Mouse (Mus musculus) lung, postnatal 14 days (tissue): Measurements from ENCODE around the gene Zfp385a.
A peak's percentile ranks its signal among the peaks of the same experiment; 100 is the strongest.

Experiments
- DNase-seq: peaks from one replicate; pipeline ENCODE4 v3.0.0; 2021

Zfp385a gene

GRCm38 (mm10) chr15:103335488-103336235, 4.2 kb downstream of the Zfp385a start:
- DNase-seq = no peak

DNA sequence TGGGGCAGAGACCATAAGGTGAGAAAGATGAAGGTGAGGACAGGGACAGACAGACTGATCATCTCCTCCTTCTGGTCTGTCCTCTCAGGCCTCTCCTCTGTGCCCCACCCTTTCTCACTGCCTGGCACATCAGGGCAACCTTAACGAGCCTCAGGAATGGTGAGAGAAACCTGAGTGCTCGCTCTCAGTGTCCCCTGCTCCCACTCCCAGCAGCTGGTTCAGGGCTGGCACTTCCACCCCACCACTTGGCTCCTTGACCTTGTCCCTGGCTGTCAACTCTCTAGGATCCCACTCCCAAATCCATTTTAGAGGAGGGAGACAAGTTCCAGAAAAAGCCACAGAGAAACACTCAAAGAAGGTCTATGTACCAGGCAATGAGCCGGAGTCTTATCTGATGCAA, 4.9 kb downstream of the Zfp385a start:
- no peak for DNase-seq

DNA sequence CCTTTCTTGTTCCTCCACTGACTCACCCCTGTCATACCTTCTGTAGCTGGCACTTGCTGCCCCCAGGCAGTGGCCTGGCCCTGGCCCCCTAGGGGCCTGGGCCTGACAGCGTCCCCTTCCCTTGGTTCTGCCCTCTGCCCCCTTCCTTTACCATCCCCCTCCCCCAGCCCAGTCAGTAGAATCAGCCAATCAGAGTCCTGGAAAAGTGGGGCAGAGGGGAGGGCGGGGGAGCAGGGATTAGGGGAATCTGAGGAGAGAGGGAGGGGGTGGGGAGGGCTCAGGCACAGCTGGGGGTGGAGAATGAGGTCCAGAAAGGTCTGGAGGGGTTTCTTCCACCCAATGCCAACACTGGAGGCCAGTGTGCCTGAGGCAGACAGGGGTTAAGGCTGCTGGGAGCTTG, 5.7 kb downstream of the Zfp385a start:
- no peak for DNase-seq

- DNase-seq = no peak
Observed at GRCm38 (mm10) chr15:103333738-103334137, 6.2 kb downstream of the Zfp385a start.

- no peak for DNase-seq
Observed at GRCm38 (mm10) chr15:103333081-103333615, 6.7 kb downstream of the Zfp385a start.

DNA sequence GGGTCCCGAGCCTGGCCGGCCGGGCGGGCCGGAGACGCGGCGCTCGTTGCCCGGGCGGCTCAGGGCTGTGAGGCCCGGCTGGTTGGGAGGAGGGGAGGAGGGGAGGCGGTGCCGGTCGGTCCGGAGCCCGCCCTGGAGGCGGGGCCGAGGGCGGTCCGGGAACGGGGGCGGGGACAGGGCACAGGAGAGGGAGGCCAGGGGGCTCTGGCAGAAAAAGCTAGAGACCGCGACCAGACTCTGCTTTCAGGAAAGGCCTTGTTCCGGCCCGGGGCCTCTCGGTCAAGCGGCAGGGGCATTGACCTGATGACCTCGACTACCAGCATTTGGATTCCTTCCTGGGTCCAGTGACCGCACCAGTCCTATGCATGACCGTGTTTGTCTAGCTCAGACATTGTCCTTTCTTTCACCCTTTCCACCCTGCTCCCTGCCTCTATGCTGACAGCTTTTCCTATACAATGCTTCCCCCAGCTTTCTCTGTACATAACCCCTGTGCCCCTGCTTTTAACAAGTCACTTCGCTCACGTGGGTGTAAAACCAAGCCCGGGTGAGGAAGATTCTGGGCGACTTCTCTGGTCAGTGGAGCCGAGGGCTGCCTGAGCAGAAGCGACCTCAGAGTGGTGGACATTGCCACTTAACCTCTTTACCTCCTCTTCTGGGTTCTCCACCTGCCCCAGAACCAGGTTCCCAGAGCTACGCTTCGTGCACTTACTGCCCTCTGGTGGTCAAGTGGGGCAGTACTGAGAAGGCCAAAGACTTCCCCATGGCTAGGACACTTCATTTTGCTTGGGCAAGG, 16.2 kb downstream of the Zfp385a start:
- DNase-seq = peak; percentile 91

GRCm38 (mm10) chr15:103323070-103323454, 16.8 kb downstream of the Zfp385a start:
- DNase-seq = peak; percentile 59

- DNase-seq = no peak
Observed at GRCm38 (mm10) chr15:103322396-103322795, 17.5 kb downstream of the Zfp385a start.

- peak; percentile 34 for DNase-seq
Observed at GRCm38 (mm10) chr15:103321076-103321475, 18.8 kb downstream of the Zfp385a start.

GRCm38 (mm10) chr15:103318201-103318816, 21.6 kb downstream of the Zfp385a start:
- DNase-seq = no peak

GRCm38 (mm10) chr15:103317731-103318130, 22.2 kb downstream of the Zfp385a start:
- DNase-seq = no peak

DNA sequence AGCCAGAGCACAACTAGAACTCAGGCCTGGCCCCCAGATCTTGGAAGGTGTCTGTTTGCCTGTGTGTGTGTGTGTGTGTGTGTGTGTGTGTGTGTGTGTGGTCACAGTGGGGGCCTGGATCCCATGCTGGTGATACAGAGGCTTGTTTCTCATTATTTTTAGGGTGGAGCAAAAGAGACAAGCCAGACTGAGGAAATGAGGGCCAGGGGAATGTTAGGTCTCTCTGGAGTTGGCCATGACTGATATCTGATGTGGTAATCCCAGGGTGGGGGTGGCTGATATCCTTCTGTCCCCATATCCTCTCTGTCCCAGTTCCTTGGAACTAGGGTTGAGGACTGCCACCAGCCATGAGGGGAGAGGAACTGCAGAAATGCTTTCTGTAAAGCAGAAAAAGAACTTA, 22.8 kb downstream of the Zfp385a start:
- DNase-seq = no peak

DNA sequence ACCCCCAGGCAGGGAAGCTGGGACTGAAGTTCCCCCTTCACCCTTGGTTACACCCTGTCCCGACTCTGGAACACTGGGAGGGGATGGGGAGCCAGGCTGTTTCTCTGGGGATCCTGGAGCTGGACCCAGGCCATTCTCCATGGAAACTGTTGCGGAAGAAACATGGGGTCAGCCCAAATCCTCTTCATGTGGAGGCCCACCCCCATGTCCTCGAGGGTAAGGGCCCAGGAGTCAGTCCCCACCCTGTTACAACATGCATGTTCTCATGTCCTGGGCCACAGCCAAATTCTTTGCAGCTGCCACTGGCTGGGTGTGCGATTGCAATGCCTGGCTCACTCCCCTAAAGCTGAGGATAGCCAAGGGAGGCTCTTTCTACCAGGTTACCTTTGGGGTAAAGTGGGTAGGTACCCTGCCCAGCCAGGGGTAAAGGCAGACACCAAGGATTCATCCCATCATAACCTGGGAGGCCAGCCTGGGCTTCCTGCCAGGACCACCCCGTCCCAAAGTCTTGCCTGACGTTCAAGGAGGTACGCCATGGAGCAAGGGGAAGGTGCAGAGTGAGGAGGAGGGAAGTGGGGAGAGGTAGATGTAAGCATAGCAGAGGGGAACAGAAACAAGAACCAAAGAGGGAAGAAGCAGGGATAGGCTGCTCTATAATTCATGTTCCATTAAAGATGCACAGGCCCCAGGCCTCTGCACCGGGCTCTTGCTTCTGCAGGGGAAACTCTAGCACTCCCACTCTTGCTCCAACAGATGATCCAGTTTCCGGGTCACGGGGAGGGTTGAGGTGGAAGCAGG, 23.7 kb downstream of the Zfp385a start:
- peak; percentile 32 for DNase-seq

DNA sequence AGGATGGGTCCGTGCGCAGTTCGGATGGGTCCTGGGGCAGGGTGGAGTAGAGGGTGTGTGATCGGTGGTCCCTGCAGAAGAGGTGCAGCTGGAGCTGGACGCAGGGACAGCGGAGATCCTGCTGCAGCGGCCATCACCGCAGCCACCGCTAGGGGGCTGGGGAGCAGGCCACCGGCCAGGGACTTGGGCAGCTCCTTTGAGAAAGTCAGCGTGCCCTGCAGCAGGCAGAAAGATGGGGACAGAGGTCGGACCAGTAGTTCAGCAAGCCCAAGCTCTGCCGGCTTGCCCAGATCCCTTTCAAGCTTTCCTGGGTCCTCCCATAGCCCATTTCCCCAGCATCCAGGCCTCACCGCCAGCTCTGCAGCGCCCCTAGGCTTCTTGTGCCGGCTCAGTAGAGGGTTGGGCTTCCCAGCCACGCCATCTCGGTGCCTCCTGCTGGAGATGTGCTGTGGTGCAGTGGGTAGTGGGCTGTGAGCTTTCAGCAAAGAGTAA, 24.8 kb downstream of the Zfp385a start:
- peak; percentile 82 for DNase-seq

DNA sequence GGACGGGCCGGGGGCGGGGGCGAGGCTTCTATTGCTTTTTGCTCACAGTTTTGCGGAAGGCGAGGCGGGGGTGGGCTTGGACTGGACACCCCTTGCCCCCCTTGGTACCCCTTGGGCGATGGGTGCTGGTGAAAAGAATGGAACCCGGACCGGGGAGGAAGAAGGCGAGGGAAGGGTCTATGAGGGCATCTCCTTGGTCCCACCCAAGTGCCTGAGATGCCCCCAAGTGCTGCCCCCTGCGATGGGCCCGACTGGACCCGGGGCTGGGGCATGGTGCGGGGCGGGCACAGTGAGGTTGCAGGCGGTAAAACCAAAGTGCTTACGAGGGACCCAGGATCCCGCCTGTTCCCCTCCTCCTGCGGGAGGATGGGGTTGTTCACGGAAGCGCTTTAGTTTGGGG, 25.7 kb downstream of the Zfp385a start:
- DNase-seq = no peak

- DNase-seq = peak; percentile 66
Observed at GRCm38 (mm10) chr15:103313495-103314095, 26.3 kb downstream of the Zfp385a start.

DNA sequence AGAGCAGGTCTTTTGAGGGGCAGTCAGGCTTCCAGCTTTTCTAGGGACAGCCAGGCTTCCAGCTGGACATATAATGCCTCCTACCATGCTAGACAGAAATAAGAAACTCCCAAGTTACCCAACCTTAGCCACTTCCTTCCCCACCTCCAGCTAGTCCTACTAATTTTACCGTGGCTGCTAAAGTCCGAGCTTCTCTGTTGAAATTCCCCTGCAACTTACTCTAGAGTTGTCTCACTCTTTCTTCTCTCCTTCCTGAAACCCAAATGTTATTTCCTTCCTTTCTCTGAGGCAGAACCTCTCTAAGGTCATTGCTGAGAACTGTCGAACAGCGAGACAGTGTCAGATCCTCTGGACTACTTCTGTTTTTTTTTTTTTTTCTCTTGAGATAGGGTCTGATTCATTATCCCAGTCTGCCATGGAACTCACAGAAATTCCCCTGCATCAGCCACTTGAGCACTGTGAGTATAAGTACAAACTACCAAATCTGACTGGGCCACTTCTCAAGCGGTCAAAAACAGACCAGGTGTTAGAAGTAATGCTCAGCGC, 29.5 kb downstream of the Zfp385a start, which contains the start of gene Gpr84:
TSS of gene Gpr84 (minus strand) at position 248 of the 546 bp plus-strand sequence.
- DNase-seq = no peak

GRCm38 (mm10) chr15:103308876-103309580, 30.9 kb downstream of the Zfp385a start:
- DNase-seq = no peak

DNA sequence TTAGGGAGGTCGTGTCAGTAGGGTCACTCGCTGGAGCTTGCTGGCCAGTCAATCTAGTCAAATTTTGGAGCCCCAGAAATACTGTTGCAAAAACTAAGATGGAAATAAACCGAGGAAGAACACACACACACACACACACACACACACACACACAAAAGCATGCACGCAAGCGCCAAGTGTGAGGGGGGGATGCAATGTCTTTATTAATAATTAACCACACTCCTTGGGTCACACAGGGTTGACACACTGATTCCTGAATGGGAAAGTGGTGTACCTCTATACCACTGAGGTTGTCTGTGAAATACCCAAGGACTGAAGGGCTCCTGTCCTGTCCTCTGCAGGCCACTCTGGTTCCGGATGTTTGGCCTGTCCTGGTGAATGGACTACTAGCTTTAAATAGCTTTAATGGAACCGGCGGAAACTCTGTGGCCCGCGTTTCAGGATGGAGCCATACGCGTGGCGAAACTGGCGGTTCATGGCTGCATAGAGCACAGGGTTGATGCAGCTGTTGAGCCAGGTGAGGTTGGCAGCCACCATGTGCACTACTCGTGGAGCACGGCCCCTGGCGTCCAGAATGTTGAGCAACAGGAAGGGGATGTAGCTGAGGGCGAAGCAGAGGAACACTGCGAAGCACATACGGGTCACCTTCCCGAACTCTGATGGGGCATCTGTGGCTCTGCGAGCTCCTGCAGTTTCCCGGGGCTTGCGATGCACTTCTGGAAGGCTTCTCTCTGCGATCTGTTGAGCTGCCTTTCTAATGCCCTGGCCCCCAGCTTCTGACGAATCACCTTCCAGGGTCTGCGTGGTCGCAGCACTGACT, 31.6 kb downstream of the Zfp385a start:
- DNase-seq = peak; percentile 44

- DNase-seq = peak; percentile 97
Observed at GRCm38 (mm10) chr15:103307125-103307524, 32.8 kb downstream of the Zfp385a start.
